Mouse (Mus musculus): ENCODE results near the gene Arhgap27. TPM values are rescaled to one million over a fixed set of nuclear protein-coding genes. Genes with fewer than 3 reads are reported as not detected.

Arhgap27 gene
- polyA plus RNA-seq, 1 experiment from 2014 or later = 15.6 TPM

DNA sequence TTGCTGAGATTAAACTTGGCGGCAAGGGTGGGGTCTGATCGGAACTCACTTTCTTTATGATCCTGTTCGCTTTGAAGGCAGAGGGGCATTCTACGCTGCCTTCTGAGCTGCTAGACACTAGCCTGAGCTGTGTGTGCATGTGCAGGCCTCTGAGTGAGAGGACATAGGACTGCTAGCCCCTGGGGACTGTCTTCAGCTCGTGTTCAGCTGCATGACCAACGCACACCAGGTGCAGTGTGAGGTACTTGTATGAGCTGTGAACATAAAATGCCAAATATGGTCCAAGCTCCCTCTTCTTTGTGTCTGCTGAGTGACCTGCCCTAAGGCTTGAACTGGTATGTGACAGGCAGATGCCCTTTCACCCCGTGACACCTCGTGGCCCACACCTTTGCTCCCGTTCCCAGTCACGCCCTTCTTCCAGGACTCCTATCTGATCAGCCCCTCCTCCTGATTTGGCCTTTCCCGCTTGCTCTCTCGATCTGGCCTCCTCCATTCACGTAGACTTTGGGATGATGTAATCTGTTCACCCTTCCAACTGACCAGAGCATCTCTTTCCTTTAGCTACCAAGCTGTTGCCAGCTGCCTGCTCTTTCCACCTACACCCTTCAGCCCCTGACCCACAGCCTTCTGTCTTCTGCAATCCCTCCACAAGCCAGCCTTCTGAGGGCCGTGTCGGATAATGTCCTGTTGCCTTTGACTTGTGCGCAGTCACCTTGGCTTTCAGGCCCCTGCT, 6.4 kb downstream of the Arhgap27 start:
- H3K9me3 ChIP-seq (ENCODE audit: control insufficient read depth, low read length) = peaks cover 6% of the 10 kb centered on the region
- no peaks in the 10 kb centered on the region for H3K36me3 ChIP-seq (ENCODE audit: control insufficient read depth, insufficient read depth, low read length)
- H3K27me3 ChIP-seq (ENCODE audit: control insufficient read depth, insufficient read depth, low read length) = peaks cover 14% of the 10 kb centered on the region; the same call in 1 of the 2 replicates
- no peak overlapping the region for H3K9ac ChIP-seq (ENCODE audit: low read depth, low read length)
- H3K4me1 ChIP-seq (ENCODE audit: control insufficient read depth, insufficient read depth, low read length) = peaks cover 17% of the 10 kb centered on the region
- H3K27ac ChIP-seq (ENCODE audit: low read depth, low read length) = no peak overlapping the region
- ATAC-seq (ENCODE audit: low FRiP score, low TSS enrichment) = no peak
- H3K4me2 ChIP-seq (replicated peaks; ENCODE audit: low read depth, low read length) = no peak overlapping the region
- 83% methylated on average over 16 of the region's 16 CpGs for WGBS
- no peak overlapping the region for H3K4me3 ChIP-seq (ENCODE audit: low read length)

DNA sequence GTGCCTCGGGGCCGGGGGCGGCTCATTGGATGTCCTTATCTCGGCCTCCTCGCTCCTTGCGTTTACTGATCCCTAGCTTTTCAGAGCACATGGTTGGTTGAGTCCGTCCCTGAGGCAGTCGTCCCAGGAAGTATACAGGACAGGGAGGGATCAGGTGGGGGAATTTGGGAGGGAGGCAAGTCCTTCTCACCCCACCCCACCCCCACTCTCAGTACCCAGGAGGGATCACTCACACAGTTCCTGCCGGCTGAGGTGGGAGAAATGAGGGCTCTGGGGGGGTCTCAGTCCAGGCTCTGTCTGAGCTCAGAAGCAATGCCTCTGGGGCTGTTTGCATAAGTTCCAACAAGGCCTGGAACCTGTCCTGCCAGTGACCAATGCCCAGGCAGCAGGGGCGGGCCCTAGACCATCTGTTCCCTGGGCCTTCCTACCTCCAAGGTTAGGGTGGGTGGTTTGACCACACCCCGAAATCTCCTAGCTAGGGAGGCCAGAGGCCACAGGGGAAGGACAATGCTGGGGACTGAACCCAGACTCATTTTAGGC, 7.4 kb downstream of the Arhgap27 start:
- ATAC-seq (ENCODE audit: low FRiP score, low TSS enrichment) = peak; percentile 28; the same call in 1 of the 2 replicates
- 10% methylated on average over 11 of the region's 11 CpGs for WGBS
- Histone ChIP-seq H3K4me1 (ENCODE audit: control insufficient read depth, insufficient read depth, low read length) (peaks cover 13% of the 10 kb centered on the region; the same call in 1 of the 2 replicates), H3K4me2 (replicated peaks; ENCODE audit: low read depth, low read length) (peak overlapping the region; percentile 16), H3K4me3 (ENCODE audit: low read length) (peak overlapping the region; percentile 9; the same call in 1 of the 2 replicates), H3K9ac (ENCODE audit: low read depth, low read length) (no peak overlapping the region), H3K9me3 (ENCODE audit: control insufficient read depth, low read length) (peaks cover 6% of the 10 kb centered on the region), H3K27me3 (ENCODE audit: control insufficient read depth, insufficient read depth, low read length) (0 out of 2 replicates have a peak, but pooled peaks cover 4% of the 10 kb centered on the region), H3K36me3 (ENCODE audit: control insufficient read depth, insufficient read depth, low read length) (no peaks in the 10 kb centered on the region), H3K27ac (ENCODE audit: low read depth, low read length) (peak overlapping the region; percentile 15; the same call in 1 of the 2 replicates)

DNA sequence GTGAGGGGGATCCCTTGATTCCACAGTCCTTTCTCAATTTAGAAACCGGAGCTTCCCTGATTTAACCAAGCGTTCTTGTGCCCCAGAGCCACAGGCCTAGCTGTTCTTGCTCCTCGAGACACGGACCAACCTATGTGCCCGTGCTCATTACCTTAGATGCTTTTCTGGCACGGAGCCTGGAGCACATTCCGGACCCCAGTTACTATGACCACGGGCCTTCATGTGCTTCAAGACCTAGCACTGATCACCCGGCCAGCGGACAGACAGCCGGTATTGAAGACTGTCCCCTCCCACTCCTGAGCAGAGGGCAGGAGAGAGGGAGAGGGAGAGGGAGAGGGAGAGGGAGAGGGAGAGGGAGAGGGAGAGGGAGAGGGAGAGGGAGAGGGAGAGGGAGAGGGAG, 8.2 kb downstream of the Arhgap27 start:
- Histone ChIP-seq H3K9ac (ENCODE audit: low read depth, low read length) (no peak overlapping the region), H3K4me1 (ENCODE audit: control insufficient read depth, insufficient read depth, low read length) (peaks cover 13% of the 10 kb centered on the region; the same call in 1 of the 2 replicates), H3K9me3 (ENCODE audit: control insufficient read depth, low read length) (peaks cover 6% of the 10 kb centered on the region), H3K27ac (ENCODE audit: low read depth, low read length) (0 out of 2 replicates have a peak overlapping the region, but pooled peaks have one; percentile 4), H3K27me3 (ENCODE audit: control insufficient read depth, insufficient read depth, low read length) (no peaks in the 10 kb centered on the region), H3K4me2 (replicated peaks; ENCODE audit: low read depth, low read length) (no peak overlapping the region), H3K36me3 (ENCODE audit: control insufficient read depth, insufficient read depth, low read length) (no peaks in the 10 kb centered on the region), H3K4me3 (ENCODE audit: low read length) (no peak overlapping the region)
- 0 out of 2 replicates have a peak, but pooled peaks have one; percentile 18 for ATAC-seq (ENCODE audit: low FRiP score, low TSS enrichment)
- 19% methylated on average over 11 of the region's 11 CpGs for WGBS

DNA sequence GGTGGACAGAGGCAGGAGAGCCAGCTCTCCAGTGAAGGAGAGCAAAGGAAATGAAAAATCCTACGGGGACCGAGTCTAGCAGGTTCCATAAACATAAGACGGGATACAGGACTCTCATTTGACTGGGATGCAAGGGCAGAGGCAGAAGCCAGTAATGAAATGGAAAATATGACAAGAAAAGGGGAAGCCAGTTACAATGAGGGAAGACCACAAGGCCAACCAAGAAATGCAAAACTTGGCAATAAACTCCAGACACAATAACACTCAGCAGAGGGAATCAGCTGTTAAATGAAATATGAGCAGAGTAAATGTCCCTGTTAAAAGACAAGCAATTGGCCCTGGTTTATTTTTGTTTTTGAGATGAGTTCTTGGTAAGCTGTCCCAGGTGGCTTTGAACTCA, 9.5 kb downstream of the Arhgap27 start:
- Histone ChIP-seq H3K4me1 (ENCODE audit: control insufficient read depth, insufficient read depth, low read length) (peaks cover 13% of the 10 kb centered on the region; the same call in 1 of the 2 replicates), H3K4me2 (replicated peaks; ENCODE audit: low read depth, low read length) (no peak overlapping the region), H3K4me3 (ENCODE audit: low read length) (no peak overlapping the region), H3K27ac (ENCODE audit: low read depth, low read length) (no peak overlapping the region), H3K9ac (ENCODE audit: low read depth, low read length) (no peak overlapping the region), H3K36me3 (ENCODE audit: control insufficient read depth, insufficient read depth, low read length) (no peaks in the 10 kb centered on the region), H3K9me3 (ENCODE audit: control insufficient read depth, low read length) (peaks cover 6% of the 10 kb centered on the region), H3K27me3 (ENCODE audit: control insufficient read depth, insufficient read depth, low read length) (no peaks in the 10 kb centered on the region)
- ATAC-seq (ENCODE audit: low FRiP score, low TSS enrichment) = no peak
- WGBS = 63% methylated on average over 3 of the region's 3 CpGs

DNA sequence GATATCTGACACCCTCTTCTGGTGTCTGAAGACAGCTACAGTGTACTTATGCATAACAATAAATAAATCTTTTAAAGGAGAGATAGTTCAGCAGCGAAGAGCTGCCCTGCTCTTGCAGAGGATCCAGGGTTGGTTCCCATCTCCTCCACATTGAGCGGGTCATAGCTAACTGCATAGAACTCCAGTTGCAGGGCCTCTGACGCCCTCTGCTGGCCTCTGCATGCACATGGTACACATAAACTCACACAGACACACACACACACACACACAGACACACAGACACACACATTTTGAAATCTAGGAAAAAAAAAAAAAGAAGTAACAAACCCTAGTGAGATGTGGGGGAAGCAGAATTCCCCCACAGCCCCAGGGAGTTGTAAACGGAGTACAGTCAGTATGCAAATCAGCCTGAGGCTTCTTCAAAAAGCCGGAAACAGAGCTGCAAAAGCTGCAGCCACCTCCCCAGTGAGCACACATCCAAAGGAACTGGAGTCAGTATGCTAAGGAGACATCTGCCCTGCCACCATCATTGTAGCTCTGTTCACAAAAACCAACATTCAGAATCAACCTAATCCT, 11.2 kb downstream of the Arhgap27 start:
- ATAC-seq (ENCODE audit: low FRiP score, low TSS enrichment) = no peak
- WGBS = 81% methylated on average over 5 of the region's 5 CpGs

DNA sequence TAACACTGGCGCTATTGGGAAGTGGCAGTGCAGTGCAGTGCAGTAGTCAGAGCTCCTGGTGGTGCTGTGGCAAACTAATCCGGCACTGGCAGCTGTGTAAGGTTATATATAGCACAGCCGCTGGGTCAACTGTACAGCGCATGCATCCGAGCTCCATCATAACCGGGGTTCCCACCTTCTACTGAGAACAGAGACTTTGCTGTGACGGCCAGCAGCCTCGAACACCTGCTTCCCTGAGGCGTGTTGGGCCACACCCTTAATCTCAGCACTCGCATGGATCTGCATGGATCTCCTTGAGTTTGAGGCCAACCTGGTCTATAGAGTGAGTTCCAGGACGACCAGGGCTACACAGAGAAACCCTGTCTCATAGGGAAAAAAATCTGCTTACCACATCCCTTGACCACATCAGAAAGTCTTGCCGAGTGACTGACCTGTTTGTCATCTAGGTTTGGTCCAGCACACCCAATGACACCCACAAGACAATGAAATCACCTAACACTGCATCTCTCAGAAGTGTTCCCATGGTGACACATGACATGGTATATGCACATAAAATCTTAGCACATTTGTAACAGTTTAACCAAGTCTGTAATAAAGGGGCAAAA, 12.7 kb downstream of the Arhgap27 start:
- no peak overlapping the region for H3K27ac ChIP-seq (ENCODE audit: low read depth, low read length)
- H3K4me1 ChIP-seq (ENCODE audit: control insufficient read depth, insufficient read depth, low read length) = peaks cover 15% of the 10 kb centered on the region; the same call in 1 of the 2 replicates
- H3K4me2 ChIP-seq (replicated peaks; ENCODE audit: low read depth, low read length) = no peak overlapping the region
- no peaks in the 10 kb centered on the region for H3K27me3 ChIP-seq (ENCODE audit: control insufficient read depth, insufficient read depth, low read length)
- no peak overlapping the region for H3K4me3 ChIP-seq (ENCODE audit: low read length)
- no peaks in the 10 kb centered on the region for H3K36me3 ChIP-seq (ENCODE audit: control insufficient read depth, insufficient read depth, low read length)
- peaks cover 6% of the 10 kb centered on the region for H3K9me3 ChIP-seq (ENCODE audit: control insufficient read depth, low read length)
- ATAC-seq (ENCODE audit: low FRiP score, low TSS enrichment) = no peak
- WGBS = 90% methylated on average over 12 of the region's 12 CpGs
- no peak overlapping the region for H3K9ac ChIP-seq (ENCODE audit: low read depth, low read length)

More for the DNA sequence above, 11.2 kb downstream of the Arhgap27 start:
- H3K4me3 ChIP-seq (ENCODE audit: low read length) = no peak overlapping the region
- no peak overlapping the region for H3K27ac ChIP-seq (ENCODE audit: low read depth, low read length)
- H3K9me3 ChIP-seq (ENCODE audit: control insufficient read depth, low read length) = peaks cover 6% of the 10 kb centered on the region
- H3K9ac ChIP-seq (ENCODE audit: low read depth, low read length) = no peak overlapping the region
- no peaks in the 10 kb centered on the region for H3K27me3 ChIP-seq (ENCODE audit: control insufficient read depth, insufficient read depth, low read length)
- no peaks in the 10 kb centered on the region for H3K36me3 ChIP-seq (ENCODE audit: control insufficient read depth, insufficient read depth, low read length)
- H3K4me1 ChIP-seq (ENCODE audit: control insufficient read depth, insufficient read depth, low read length) = peaks cover 11% of the 10 kb centered on the region; the same call in 1 of the 2 replicates
- H3K4me2 ChIP-seq (replicated peaks; ENCODE audit: low read depth, low read length) = no peak overlapping the region

DNA sequence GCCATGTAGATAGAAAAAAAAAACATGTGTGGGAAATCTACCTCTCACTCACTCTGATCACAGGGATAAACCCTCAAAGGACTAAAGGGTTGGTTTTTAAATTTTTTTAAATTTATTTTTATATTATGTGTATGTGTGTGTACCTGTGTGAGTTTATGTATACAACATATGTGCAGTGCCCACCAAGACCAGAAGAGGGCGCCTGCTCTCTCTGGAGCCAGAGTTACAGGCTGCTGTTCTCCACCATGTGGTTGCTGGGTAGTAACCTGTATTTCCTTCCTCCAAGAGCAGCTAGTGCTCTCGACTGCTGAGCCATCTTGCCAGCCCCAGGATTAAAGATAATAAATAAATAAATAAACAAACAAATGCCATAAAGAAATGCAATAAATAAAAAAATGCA, 13.8 kb downstream of the Arhgap27 start:
- Histone ChIP-seq H3K4me2 (replicated peaks; ENCODE audit: low read depth, low read length) (no peak overlapping the region), H3K36me3 (ENCODE audit: control insufficient read depth, insufficient read depth, low read length) (no peaks in the 10 kb centered on the region), H3K9ac (ENCODE audit: low read depth, low read length) (no peak overlapping the region), H3K4me3 (ENCODE audit: low read length) (no peak overlapping the region), H3K4me1 (ENCODE audit: control insufficient read depth, insufficient read depth, low read length) (peaks cover 7% of the 10 kb centered on the region; the same call in 1 of the 2 replicates), H3K27ac (ENCODE audit: low read depth, low read length) (no peak overlapping the region), H3K27me3 (ENCODE audit: control insufficient read depth, insufficient read depth, low read length) (no peaks in the 10 kb centered on the region), H3K9me3 (ENCODE audit: control insufficient read depth, low read length) (peaks cover 6% of the 10 kb centered on the region)
- no peak for ATAC-seq (ENCODE audit: low FRiP score, low TSS enrichment)
- 91% methylated on average over 2 of the region's 2 CpGs for WGBS

DNA sequence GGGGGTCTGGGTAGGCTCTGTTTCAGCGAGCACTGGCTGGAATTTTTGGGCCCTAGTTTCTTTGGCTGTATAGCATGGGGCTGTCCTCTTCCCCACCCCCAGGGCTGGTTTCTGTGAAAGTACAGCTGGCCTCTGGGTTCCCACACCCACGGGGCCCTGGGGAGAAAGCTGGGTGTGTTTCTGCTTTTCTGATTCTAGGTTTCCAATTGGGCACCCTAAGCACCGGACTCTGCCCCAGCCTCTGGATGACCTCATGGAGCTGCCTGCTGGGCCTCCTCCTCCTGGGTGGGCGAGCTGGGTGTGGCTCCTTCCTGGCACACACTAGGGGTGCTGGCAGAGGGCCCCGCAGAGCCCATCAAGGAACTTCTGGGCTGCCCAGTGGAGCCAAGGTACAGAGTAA, 16.8 kb downstream of the Arhgap27 start:
- 64% methylated on average over 5 of the region's 5 CpGs for WGBS
- Histone ChIP-seq H3K4me3 (ENCODE audit: low read length) (no peak overlapping the region), H3K36me3 (ENCODE audit: control insufficient read depth, insufficient read depth, low read length) (no peaks in the 10 kb centered on the region), H3K9me3 (ENCODE audit: control insufficient read depth, low read length) (no peaks in the 10 kb centered on the region), H3K4me2 (replicated peaks; ENCODE audit: low read depth, low read length) (no peak overlapping the region), H3K27me3 (ENCODE audit: control insufficient read depth, insufficient read depth, low read length) (no peaks in the 10 kb centered on the region), H3K4me1 (ENCODE audit: control insufficient read depth, insufficient read depth, low read length) (peaks cover 14% of the 10 kb centered on the region; the same call in 1 of the 2 replicates), H3K9ac (ENCODE audit: low read depth, low read length) (no peak overlapping the region), H3K27ac (ENCODE audit: low read depth, low read length) (peak overlapping the region; percentile 48; the same call in 1 of the 2 replicates)
- no peak for ATAC-seq (ENCODE audit: low FRiP score, low TSS enrichment)

Measured in kidney, embryonic 14.5 days (tissue).